Mouse (Mus musculus) CH12.LX (cell line): ENCODE measurements at regions not wholly inside any gene's neighbourhood (a gene's known extent, or its start where the extent isn't known, plus 50 kb on each side); places are given as distances from the start of the nearest gene placed in this dataset.

Experiments used
- DNase-seq: peaks from one replicate; pipeline ENCODE4 v3.0.0-alpha.2; 2013; ENCODE audit errors: extremely low read depth
- H3K27ac ChIP-seq: 2 replicates; pipeline ENCODE4 v1.5.1; 2012; ENCODE audit warnings: low read depth, mild to moderate bottlenecking, control low read depth, moderate library complexity; ENCODE audit not compliant: insufficient read depth
- H3K27me3 ChIP-seq: replicated peaks from 2 replicates; pipeline ENCODE3; 2012; ENCODE audit warnings: inconsistent platforms
- H3K36me3 ChIP-seq, 2 experiments: replicated peaks in 1 of 2; 2 replicates each; pipeline versions ENCODE3 to v1.6.1; 2012; ENCODE audit warnings: inconsistent platforms in 1 of 2, low read length in 1 of 2, mild to moderate bottlenecking in 1 of 2, mixed read lengths in 1 of 2, moderate library complexity in 1 of 2; ENCODE audit not compliant: control insufficient read depth in 1 of 2, insufficient read depth in 1 of 2
- H3K4me1 ChIP-seq, 2 experiments: 2 replicates each; pipeline ENCODE4 v1.6.1; 2012; ENCODE audit warnings: inconsistent platforms in 1 of 2, moderate library complexity in 1 of 2; ENCODE audit not compliant: insufficient read depth in 2 of 2, control insufficient read depth in 1 of 2
- H3K4me2 ChIP-seq: 2 replicates; pipeline ENCODE4 v1.6.1; 2012; ENCODE audit warnings: low read depth, mild to moderate bottlenecking, control low read depth; ENCODE audit not compliant: poor library complexity, insufficient read depth, severe bottlenecking
- H3K4me3 ChIP-seq, 3 experiments: fragments of 150-350 bp in 1 of 3; sonication (generic) in 1 of 3; replicated peaks in 1 of 3; 2 replicates each; pipeline versions ENCODE3 to v1.5.1; 2011 to 2012; ENCODE audit warnings: low read depth in 2 of 3, low read length in 2 of 3, mild to moderate bottlenecking in 2 of 3, moderate library complexity in 2 of 3, control low read depth in 1 of 3, improper control_type of control experiment in 1 of 3, inconsistent platforms in 1 of 3, mixed read lengths in 1 of 3; ENCODE audit not compliant: poor library complexity in 1 of 3
- H3K79me2 ChIP-seq: replicated peaks from 2 replicates; pipeline ENCODE4 v1.6.1; 2012; ENCODE audit warnings: mild to moderate bottlenecking, moderate library complexity; ENCODE audit not compliant: control insufficient read depth, poor library complexity, insufficient read depth, severe bottlenecking; ENCODE audit errors: extremely low read depth
- H3K9ac ChIP-seq: 2 replicates; pipeline ENCODE4 v1.6.1; 2012; ENCODE audit warnings: low read depth, mild to moderate bottlenecking, control low read depth, moderate library complexity; ENCODE audit not compliant: insufficient read depth
- H3K9me3 ChIP-seq: replicated peaks from 2 replicates; pipeline ENCODE3; 2012; ENCODE audit warnings: low read length, inconsistent platforms, mixed read lengths
- BHLHE40 ChIP-seq: IDR thresholded peaks from 2 replicates; pipeline ENCODE4 v1.6.1; 2011; ENCODE audit warnings: mild to moderate bottlenecking, low read depth, low read length, improper control_type of control experiment
- ELF1 ChIP-seq: IDR thresholded peaks from 2 replicates; pipeline ENCODE4 v1.6.1; 2014; ENCODE audit warnings: low read depth, mild to moderate bottlenecking, inconsistent platforms, low read length, improper control_type of control experiment
- EP300 ChIP-seq: IDR thresholded peaks from 2 replicates; pipeline ENCODE4 v1.6.1; 2011; ENCODE audit warnings: low read length, improper control_type of control experiment
- HCFC1 ChIP-seq: IDR thresholded peaks from 2 replicates; pipeline ENCODE4 v1.6.1; 2012; ENCODE audit warnings: low read depth, mild to moderate bottlenecking, inconsistent platforms, low read length, improper control_type of control experiment
- IRF4 ChIP-seq: IDR thresholded peaks from 2 replicates; pipeline ENCODE4 v1.6.1; 2014; ENCODE audit warnings: low read depth, mild to moderate bottlenecking, inconsistent platforms, low read length, improper control_type of control experiment
- MEF2A ChIP-seq: IDR thresholded peaks from 2 replicates; pipeline ENCODE4 v1.6.1; 2014; ENCODE audit warnings: low read depth, mild to moderate bottlenecking, inconsistent platforms, low read length, improper control_type of control experiment, borderline replicate concordance
- NELFE ChIP-seq: IDR thresholded peaks from 2 replicates; pipeline ENCODE4 v1.6.1; 2011; ENCODE audit warnings: low read depth, low read length, improper control_type of control experiment
- NRF1 ChIP-seq: IDR thresholded peaks from 2 replicates; pipeline ENCODE4 v1.6.1; 2014; ENCODE audit warnings: low read depth, mild to moderate bottlenecking, inconsistent platforms, low read length, improper control_type of control experiment, moderate library complexity
- RAD21 ChIP-seq: IDR thresholded peaks from 2 replicates; pipeline ENCODE4 v1.6.1; 2011; ENCODE audit warnings: low read depth, mild to moderate bottlenecking, low read length, improper control_type of control experiment, moderate library complexity
- RCOR1 ChIP-seq: conservative IDR thresholded peaks from 2 replicates; pipeline ENCODE4 v1.6.1; 2012; ENCODE audit warnings: low read depth, mild to moderate bottlenecking, inconsistent platforms, low read length, improper control_type of control experiment
- ZC3H11A ChIP-seq: IDR thresholded peaks from 2 replicates; pipeline ENCODE4 v1.6.1; 2012; ENCODE audit warnings: low read depth, mild to moderate bottlenecking, inconsistent platforms, low read length, improper control_type of control experiment
- dilution Hi-C: fragments of 300-500 bp; cut with MboI; formaldehyde crosslinking; loops from 2 replicates; pipeline ENCODE4 v1.14.3; 2020; ENCODE audit warnings: low sequenced_read_pairs; ENCODE audit not compliant: extremely low pct_unique_long_range_greater_than_20kb, extremely low pct_ligation_motif_present
- in situ Hi-C: fragments of 300-500 bp; cut with MboI; formaldehyde crosslinking; loops from 3 replicates; pipeline ENCODE4 v1.14.3; 2019; ENCODE audit warnings: low sequenced_read_pairs, low pct_ligation_motif_present, low pct_unique_long_range_greater_than_20kb, mixed read lengths

DNA sequence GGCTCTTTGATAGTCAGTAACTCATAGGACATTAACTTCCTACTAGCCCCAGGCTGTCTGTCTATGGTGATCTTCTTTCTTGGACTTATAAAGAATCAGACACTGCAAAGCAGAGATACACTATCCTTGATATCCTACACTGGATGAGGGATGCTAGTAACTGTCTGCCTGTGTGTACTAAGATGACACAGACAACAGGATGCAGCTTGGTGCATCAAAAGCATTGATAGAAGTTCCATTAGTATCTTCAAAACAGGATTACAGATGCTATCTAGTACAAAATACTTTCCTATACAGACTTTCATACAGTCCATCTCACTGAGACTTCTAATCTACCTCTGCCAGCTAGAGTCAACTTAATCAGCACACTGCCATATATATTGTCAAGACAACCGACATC lies 94.0 kb upstream of the Ngly1 start:
- in situ Hi-C loops (no loop called here), dilution Hi-C loops (no loop called here)
- Histone ChIP-seq H3K9ac (no peak overlapping the region), H3K4me3 (no peak overlapping the region), H3K4me2 (no peak overlapping the region), H3K27ac (no peak overlapping the region), H3K4me1 (no peaks in the 10 kb centered on the region), H3K36me3 (no peaks in the 10 kb centered on the region), H3K9me3 (no peaks in the 10 kb centered on the region), H3K27me3 (no peaks in the 10 kb centered on the region), H3K79me2 (no peaks in the 10 kb centered on the region)
- no peak for DNase-seq
- TF ChIP-seq ZC3H11A (no peak), RCOR1 (no peak), NRF1 (no peak), MEF2A (no peak), HCFC1 (no peak), RAD21 (no peak), EP300 (no peak)

DNA sequence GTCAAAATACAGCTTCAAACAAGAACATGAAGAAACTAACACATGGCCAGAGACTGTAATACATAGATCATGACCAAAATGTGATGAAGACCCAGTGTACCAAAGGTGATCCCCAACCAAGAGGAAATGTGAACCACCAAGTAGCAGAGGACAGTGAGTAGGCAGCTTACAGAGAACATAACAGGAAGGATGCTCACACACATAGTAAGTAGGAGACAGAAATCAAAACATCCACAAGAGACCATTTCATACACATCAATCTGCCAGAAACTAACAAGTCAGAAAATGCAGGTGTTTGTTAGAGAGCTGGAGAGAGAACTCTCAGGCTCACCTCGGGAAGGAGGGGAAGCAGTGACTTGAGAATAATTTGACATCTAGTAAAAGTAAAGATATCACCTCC lies 78.9 kb upstream of the Ngly1 start:
- no peak overlapping the region for H3K27ac ChIP-seq
- no peaks in the 10 kb centered on the region for H3K27me3 ChIP-seq
- no peak for DNase-seq
- in situ Hi-C loops (no loop called here), dilution Hi-C loops (no loop called here)
- no peak overlapping the region for H3K9ac ChIP-seq
- H3K4me3 ChIP-seq: no peak overlapping the region
- H3K4me2 ChIP-seq: no peak overlapping the region
- peaks cover 0 to 33% of the 10 kb centered on the region in 2 experiments; a peak in 2 of 4 replicates for H3K4me1 ChIP-seq
- no peaks in the 10 kb centered on the region for H3K36me3 ChIP-seq
- H3K79me2 ChIP-seq: no peaks in the 10 kb centered on the region
- TF ChIP-seq NELFE: no peak
- no peak for TF ChIP-seq BHLHE40
- no peak for TF ChIP-seq NRF1
- H3K9me3 ChIP-seq: no peaks in the 10 kb centered on the region

- H3K36me3 ChIP-seq: no peaks in the 10 kb centered on the region
- no peak for DNase-seq
- H3K27me3 ChIP-seq: no peaks in the 10 kb centered on the region
- no peak overlapping the region for H3K4me3 ChIP-seq
- peaks cover 0 to 33% of the 10 kb centered on the region in 2 experiments; a peak in 2 of 4 replicates for H3K4me1 ChIP-seq
- H3K4me2 ChIP-seq: no peak overlapping the region
- no peak overlapping the region for H3K9ac ChIP-seq
- H3K79me2 ChIP-seq: no peaks in the 10 kb centered on the region
- in situ Hi-C loops: no loop called here
- TF ChIP-seq ELF1 (no peak), IRF4 (no peak)
- TF ChIP-seq, all 38 proteins: peak for 0
- Histone ChIP-seq H3K9me3 (peaks cover 2% of the 10 kb centered on the region), H3K27ac (no peak overlapping the region)
- dilution Hi-C loops: no loop called here
Measured at GRCm38 (mm10) chr14:16172261-16172660, 76.8 kb upstream of the Ngly1 start.
